Mouse (Mus musculus) neural tube, embryonic 15.5 days (tissue): Measurements from ENCODE around the gene Tmc2. TPM values are rescaled to one million over a fixed set of nuclear protein-coding genes. Genes with fewer than 3 reads are reported as not detected.
A peak's percentile ranks its signal among the peaks of the same experiment; 100 is the strongest.

Experiments used
- ATAC-seq: fragments of 200-750 bp; cut with Nextera tagmentation; 2 replicates; pipeline ENCODE4 v1.8.0; 2017; ENCODE audit warnings: mild to moderate bottlenecking, moderate TSS enrichment, moderate library complexity; ENCODE audit not compliant: low FRiP score
- H3K27ac ChIP-seq: fragments of 300-500 bp; sonication (generic); replicated peaks from 2 replicates; pipeline ENCODE4 v1.5.1; 2015; ENCODE audit warnings: mild to moderate bottlenecking, inconsistent platforms
- H3K27me3 ChIP-seq: fragments of 300-500 bp; sonication (generic); replicated peaks from 2 replicates; pipeline ENCODE4 v1.6.1; 2015; ENCODE audit warnings: inconsistent platforms
- H3K36me3 ChIP-seq: fragments of 300-500 bp; sonication (generic); 2 replicates; pipeline ENCODE4 v1.6.1; 2015; ENCODE audit warnings: inconsistent platforms
- H3K4me1 ChIP-seq: fragments of 300-500 bp; sonication (generic); 2 replicates; pipeline ENCODE4 v1.6.1; 2015; ENCODE audit warnings: inconsistent platforms
- H3K4me2 ChIP-seq: fragments of 300-500 bp; sonication (generic); 2 replicates; pipeline ENCODE4 v1.6.1; 2015; ENCODE audit warnings: inconsistent platforms, mild to moderate bottlenecking, moderate library complexity
- H3K4me3 ChIP-seq: fragments of 300-500 bp; sonication (generic); replicated peaks from 2 replicates; pipeline ENCODE4 v1.5.1; 2015; ENCODE audit warnings: mild to moderate bottlenecking, inconsistent platforms
- H3K9ac ChIP-seq: fragments of 300-500 bp; sonication (generic); replicated peaks from 2 replicates; pipeline ENCODE4 v1.6.1; 2015; ENCODE audit warnings: mild to moderate bottlenecking, inconsistent platforms
- H3K9me3 ChIP-seq: fragments of 300-500 bp; sonication (generic); replicated peaks from 2 replicates; pipeline ENCODE4 v1.6.1; 2016; ENCODE audit warnings: inconsistent platforms
- WGBS: fragments of 180-500 bp; shearing (Covaris S2); methylation state at CpG from one replicate; pipeline ENCODE4 v1.1.7; 2015; ENCODE audit warnings: mixed read lengths; 5-methylcytosine and 5-hydroxymethylcytosine counted together
- polyA plus RNA-seq: library from polyadenylated mRNA; unstranded; fragments of >200 nt; fragmentation: Nextera tagmentation; extraction: Ambion mirVana; gene quantifications from 2 replicates; pipeline ENCODE4 v1.2.1, GENCODE M21; 2015

Tmc2 gene
- polyA plus RNA-seq, 1 experiment from 2014 or later: not detected

DNA sequence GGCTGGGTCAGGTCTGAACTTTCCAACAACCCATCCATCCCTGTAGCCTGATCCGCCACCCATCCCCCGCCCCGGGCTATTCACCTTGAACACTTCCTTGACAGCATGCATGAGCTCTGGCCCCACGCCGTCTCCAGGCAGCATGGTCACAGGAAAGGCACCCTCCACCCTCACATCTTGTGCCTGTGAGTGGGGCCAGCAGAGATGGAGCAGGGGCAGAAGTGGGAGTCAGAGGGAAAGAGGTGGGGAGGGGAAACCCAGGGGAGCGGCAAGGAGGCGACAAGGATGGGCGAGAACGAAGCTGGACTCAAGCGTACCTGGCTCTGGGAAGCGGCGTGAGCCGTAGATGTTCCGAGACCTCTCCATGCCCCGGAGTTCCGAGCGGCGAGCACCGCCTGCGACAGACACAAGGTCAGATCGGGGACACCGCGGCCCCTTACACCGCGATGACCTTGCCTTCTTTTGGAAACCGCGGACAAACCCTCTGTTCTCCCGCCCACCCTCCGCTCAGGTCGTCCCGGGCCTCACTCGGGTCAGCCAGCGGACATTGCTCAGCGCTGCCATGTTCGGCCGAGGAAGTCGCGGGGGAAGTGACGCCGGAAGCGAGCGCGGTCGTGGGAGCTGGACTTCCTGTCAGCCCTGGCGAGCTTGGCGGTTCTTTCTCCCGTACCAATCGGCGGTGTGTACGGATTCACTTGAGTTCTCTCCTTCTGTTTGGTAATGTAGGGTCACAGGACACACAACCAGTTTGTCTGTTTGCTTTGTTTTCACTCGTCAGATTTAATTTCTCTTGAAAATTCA, 89.1 kb downstream of the Tmc2 start, which contains the start of gene Idh3b:
Gene Idh3b, minus strand, starts transcription at position 694 of the 801 bp plus-strand sequence.
- WGBS: 1% methylated on average over 51 of the region's 51 CpGs
- Histone ChIP-seq H3K9ac (peak within 1 kb of the TSS; percentile 80), H3K27me3 (no peaks in the 10 kb centered on the region), H3K4me2 (peak within 1 kb of the TSS; percentile 94), H3K36me3 (peaks cover 27% of the 10 kb centered on the region), H3K4me3 (peak within 1 kb of the TSS; percentile 88), H3K27ac (peak within 1 kb of the TSS; percentile 81), H3K4me1 (peaks cover 24% of the 10 kb centered on the region), H3K9me3 (no peaks in the 10 kb centered on the region)
- ATAC-seq: peak; percentile 91

DNA sequence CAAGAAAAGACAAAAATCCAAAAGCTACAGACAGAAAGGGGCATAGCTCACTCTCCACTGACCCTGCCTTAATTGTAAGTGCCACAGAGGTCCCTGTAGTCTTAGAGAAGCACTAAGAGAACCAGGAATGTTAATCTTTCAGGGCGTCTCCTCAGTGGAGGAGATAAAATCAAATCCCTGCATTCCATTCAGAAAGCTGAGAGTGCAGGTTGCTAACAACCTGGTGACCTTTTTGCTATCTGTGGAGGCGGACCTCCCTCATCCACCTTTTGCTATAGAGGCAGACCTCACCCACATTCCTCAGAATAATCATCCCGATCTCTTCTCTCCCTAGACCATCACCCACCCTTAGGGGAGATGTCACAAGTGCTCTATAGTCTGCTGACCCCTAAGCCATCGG, 94.1 kb downstream of the Tmc2 start:
- WGBS: 67% methylated on average over 4 of the region's 4 CpGs

GRCm38 (mm10) chr2:130291434-130291833, 96.4 kb downstream of the Tmc2 start:
- Histone ChIP-seq H3K4me1 (peaks cover 36% of the 10 kb centered on the region), H3K4me2 (peak overlapping the region; percentile 39), H3K9ac (no peak overlapping the region), H3K27ac (no peak overlapping the region), H3K27me3 (0 out of 2 replicates have a peak, but pooled peaks cover 4% of the 10 kb centered on the region), H3K9me3 (no peaks in the 10 kb centered on the region), H3K4me3 (no peak overlapping the region), H3K36me3 (no peaks in the 10 kb centered on the region)
- 12% methylated on average over 8 of the region's 8 CpGs for WGBS
- ATAC-seq: peak; percentile 48; the same call in 1 of the 2 replicates

More for the DNA sequence above, 94.1 kb downstream of the Tmc2 start:
- Histone ChIP-seq H3K27me3 (0 out of 2 replicates have a peak, but pooled peaks cover 4% of the 10 kb centered on the region), H3K4me1 (peaks cover 30% of the 10 kb centered on the region), H3K9ac (no peak overlapping the region), H3K4me2 (no peak overlapping the region), H3K36me3 (no peaks in the 10 kb centered on the region), H3K9me3 (no peaks in the 10 kb centered on the region), H3K4me3 (no peak overlapping the region), H3K27ac (no peak overlapping the region)
- ATAC-seq: no peak

DNA sequence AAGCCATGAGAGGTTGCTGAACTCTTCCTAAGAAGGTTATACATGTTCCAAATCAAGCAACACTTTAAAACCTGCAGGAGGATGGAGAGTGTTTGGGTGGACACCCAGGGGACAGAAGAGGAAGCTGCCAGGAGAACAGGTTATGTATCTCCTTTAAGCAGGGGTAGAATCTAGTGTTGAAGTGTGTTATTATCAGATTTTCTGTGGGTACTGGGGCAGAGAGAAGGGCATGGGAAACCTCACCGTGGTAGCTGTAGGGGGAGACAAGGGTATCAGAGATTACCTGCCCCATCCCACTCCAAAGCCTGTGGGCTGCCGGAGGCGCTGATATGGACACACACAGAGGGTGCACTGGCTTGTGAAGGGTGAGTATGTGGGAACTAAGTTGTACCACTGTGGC, 98.0 kb downstream of the Tmc2 start:
- 0 out of 2 replicates have a peak, but pooled peaks cover 4% of the 10 kb centered on the region for H3K27me3 ChIP-seq
- WGBS: 58% methylated on average over 3 of the region's 3 CpGs
- H3K36me3 ChIP-seq: no peaks in the 10 kb centered on the region
- no peaks in the 10 kb centered on the region for H3K9me3 ChIP-seq
- peaks cover 48% of the 10 kb centered on the region for H3K4me1 ChIP-seq
- ATAC-seq: no peak
- H3K4me2 ChIP-seq: no peak overlapping the region
- H3K4me3 ChIP-seq: no peak overlapping the region
- no peak overlapping the region for H3K27ac ChIP-seq
- H3K9ac ChIP-seq: no peak overlapping the region

DNA sequence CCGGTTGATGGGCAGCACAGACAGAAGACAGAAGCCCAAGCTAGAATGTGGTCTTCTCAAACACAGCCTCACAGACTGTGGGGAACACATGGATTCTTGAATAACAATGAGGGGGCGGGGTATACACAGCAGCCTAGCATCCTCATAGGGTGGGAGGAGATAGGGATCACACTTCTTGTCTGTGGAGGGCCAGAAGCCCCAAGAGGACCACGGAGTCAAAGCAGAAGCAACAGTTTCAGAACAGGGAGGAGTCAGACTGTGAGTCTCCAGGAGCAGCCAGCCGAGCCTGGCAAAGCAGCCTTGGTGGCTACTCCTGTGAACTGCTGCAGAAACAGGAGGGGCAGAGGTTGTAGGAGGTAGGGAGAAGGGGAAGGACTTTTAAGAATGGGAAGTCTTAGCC, 98.5 kb downstream of the Tmc2 start:
- 13% methylated on average over 4 of the region's 4 CpGs for WGBS
- no peak overlapping the region for H3K27ac ChIP-seq
- no peak overlapping the region for H3K4me3 ChIP-seq
- peak overlapping the region; percentile 73 for H3K4me2 ChIP-seq
- no peaks in the 10 kb centered on the region for H3K9me3 ChIP-seq
- no peaks in the 10 kb centered on the region for H3K36me3 ChIP-seq
- 0 out of 2 replicates have a peak, but pooled peaks cover 4% of the 10 kb centered on the region for H3K27me3 ChIP-seq
- H3K4me1 ChIP-seq: peaks cover 48% of the 10 kb centered on the region
- H3K9ac ChIP-seq: no peak overlapping the region
- ATAC-seq: no peak

GRCm38 (mm10) chr2:130294218-130294935, 99.4 kb downstream of the Tmc2 start:
- ATAC-seq: no peak
- H3K9me3 ChIP-seq: no peaks in the 10 kb centered on the region
- peaks cover 48% of the 10 kb centered on the region for H3K4me1 ChIP-seq
- H3K27me3 ChIP-seq: 0 out of 2 replicates have a peak, but pooled peaks cover 4% of the 10 kb centered on the region
- H3K4me2 ChIP-seq: peak overlapping the region; percentile 73
- H3K27ac ChIP-seq: peak overlapping the region; percentile 83
- H3K36me3 ChIP-seq: no peaks in the 10 kb centered on the region
- peak overlapping the region; percentile 82 for H3K9ac ChIP-seq
- H3K4me3 ChIP-seq: peak overlapping the region; percentile 71
- whole genome bisulfite sequencing: 8% methylated on average over 20 of the region's 20 CpGs

- H3K4me3 ChIP-seq: peak within 1 kb of the TSS; percentile 71
- peak within 1 kb of the TSS; percentile 83 for H3K27ac ChIP-seq
- H3K9me3 ChIP-seq: no peaks in the 10 kb centered on the region
- peak; percentile 75 for ATAC-seq
- H3K36me3 ChIP-seq: no peaks in the 10 kb centered on the region
- peak within 1 kb of the TSS; percentile 73 for H3K4me2 ChIP-seq
- H3K4me1 ChIP-seq: peaks cover 48% of the 10 kb centered on the region
- under 1% methylated on average over 30 of the region's 39 CpGs for WGBS
- H3K27me3 ChIP-seq: 0 out of 2 replicates have a peak, but pooled peaks cover 4% of the 10 kb centered on the region
- peak within 1 kb of the TSS; percentile 82 for H3K9ac ChIP-seq
Observed at GRCm38 (mm10) chr2:130294936-130295277, 99.9 kb downstream of the Tmc2 start, which contains the start of gene Ebf4. Gene Ebf4 (plus strand): TSS chr2:130295169.

DNA sequence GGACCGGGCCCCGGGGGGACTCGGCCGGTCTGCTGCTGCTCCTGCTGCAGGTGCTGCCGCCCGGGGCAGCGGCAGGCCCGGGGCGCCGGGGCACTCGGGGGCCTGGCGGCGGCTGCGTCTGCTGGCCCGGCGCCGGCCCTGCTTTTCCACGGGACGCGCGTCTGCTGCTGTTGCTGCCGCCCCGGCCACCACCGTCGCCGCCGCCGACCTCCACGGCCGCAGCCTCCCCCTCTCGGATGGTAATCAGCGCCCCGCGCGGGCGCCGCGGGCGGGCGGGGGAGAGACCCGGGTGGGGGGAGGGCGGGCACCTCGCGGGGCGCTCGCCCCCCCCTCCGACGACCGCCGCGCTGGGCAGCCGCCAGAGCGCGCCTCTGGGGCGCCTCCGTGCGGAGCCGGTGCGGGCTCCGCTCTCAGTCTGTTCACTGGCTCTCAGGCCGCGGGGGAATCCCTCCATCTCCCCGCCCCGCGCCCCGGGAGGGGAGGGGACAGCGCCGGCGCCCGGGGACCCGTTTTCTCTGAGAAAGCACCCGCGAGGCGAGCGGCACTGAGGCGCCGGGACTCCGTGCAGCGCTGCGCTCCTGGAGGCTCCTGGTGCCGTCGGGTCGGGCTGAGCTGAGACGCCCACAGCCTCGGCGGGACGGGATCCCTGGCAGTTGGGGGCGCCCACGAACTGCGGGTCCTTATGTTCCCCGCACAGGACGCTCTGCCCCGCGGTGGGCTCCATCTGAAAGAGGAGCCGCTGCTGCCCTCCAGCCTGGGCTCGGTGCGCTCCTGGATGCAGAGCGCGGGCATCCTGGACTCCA, 100.5 kb downstream of the Tmc2 start:
- no peaks in the 10 kb centered on the region for H3K36me3 ChIP-seq
- H3K4me1 ChIP-seq: peaks cover 48% of the 10 kb centered on the region
- peak overlapping the region; percentile 73 for H3K4me2 ChIP-seq
- peak; percentile 74 for ATAC-seq
- 0 out of 2 replicates have a peak, but pooled peaks cover 4% of the 10 kb centered on the region for H3K27me3 ChIP-seq
- no peaks in the 10 kb centered on the region for H3K9me3 ChIP-seq
- under 1% methylated on average over 61 of the region's 99 CpGs for WGBS
- H3K4me3 ChIP-seq: peak overlapping the region; percentile 71
- H3K27ac ChIP-seq: peak overlapping the region; percentile 83
- peak overlapping the region; percentile 82 for H3K9ac ChIP-seq

DNA sequence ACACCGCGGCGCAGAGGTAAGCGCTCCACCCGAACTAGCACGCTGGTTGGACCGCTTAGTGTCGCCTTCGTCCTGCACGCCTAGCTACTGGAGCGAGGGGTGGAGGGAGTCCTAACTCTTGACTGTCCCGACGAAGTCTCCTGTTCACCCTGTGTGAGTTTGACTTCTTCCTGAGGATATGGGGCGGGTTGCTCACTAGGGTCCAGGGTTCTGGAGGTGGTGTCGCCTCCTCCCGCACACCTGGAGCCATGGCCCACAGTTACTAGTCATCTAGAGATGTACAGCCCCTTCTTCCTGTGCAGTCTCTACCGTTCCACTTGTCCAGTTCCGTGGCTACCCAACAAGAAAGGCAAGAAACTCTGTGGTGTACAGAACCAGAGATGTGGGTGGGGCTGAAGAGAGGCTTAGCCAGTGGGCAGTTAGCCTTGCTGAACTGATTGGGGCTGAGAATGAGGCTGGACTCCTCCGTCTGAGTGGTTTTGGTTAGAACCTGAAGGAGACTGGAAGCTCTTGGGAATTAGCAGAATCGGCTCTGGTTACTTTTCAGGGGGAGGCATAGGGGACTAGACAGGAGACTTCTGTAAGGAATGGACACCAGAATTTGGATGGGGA, 101.2 kb downstream of the Tmc2 start:
- H3K9ac ChIP-seq: peak overlapping the region; percentile 82
- H3K9me3 ChIP-seq: no peaks in the 10 kb centered on the region
- no peaks in the 10 kb centered on the region for H3K36me3 ChIP-seq
- no peak overlapping the region for H3K27ac ChIP-seq
- peak; percentile 33 for ATAC-seq
- H3K4me1 ChIP-seq: peaks cover 44% of the 10 kb centered on the region
- WGBS: 5% methylated on average over 20 of the region's 20 CpGs
- H3K4me2 ChIP-seq: peak overlapping the region; percentile 73
- peak overlapping the region; percentile 71 for H3K4me3 ChIP-seq
- H3K27me3 ChIP-seq: 0 out of 2 replicates have a peak, but pooled peaks cover 4% of the 10 kb centered on the region

DNA sequence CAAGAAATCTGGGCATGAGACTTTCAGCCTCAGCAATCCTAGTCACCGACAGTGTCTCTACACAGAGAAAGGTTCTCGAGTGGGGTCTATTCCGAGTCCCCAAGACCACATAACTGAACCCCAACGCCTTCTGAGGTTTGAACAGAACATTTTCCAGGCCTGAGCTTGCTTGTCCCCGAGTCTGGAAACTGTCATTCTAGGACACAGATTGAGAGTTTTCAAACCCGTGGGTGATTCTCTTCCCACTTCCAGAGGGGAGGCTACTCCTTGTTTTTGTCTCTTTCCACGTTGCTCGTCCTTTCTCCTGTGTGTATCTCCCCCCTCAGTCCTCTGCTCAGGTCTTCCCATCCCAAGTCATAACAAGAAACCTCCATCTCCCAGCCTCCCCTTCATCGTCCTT, 102.6 kb downstream of the Tmc2 start:
- ATAC-seq: no peak
- Histone ChIP-seq H3K27me3 (0 out of 2 replicates have a peak, but pooled peaks cover 4% of the 10 kb centered on the region), H3K9me3 (no peaks in the 10 kb centered on the region), H3K36me3 (no peaks in the 10 kb centered on the region), H3K4me1 (peaks cover 38% of the 10 kb centered on the region), H3K4me3 (no peak overlapping the region), H3K4me2 (no peak overlapping the region), H3K9ac (no peak overlapping the region), H3K27ac (no peak overlapping the region)
- WGBS: 83% methylated on average over 9 of the region's 9 CpGs

DNA sequence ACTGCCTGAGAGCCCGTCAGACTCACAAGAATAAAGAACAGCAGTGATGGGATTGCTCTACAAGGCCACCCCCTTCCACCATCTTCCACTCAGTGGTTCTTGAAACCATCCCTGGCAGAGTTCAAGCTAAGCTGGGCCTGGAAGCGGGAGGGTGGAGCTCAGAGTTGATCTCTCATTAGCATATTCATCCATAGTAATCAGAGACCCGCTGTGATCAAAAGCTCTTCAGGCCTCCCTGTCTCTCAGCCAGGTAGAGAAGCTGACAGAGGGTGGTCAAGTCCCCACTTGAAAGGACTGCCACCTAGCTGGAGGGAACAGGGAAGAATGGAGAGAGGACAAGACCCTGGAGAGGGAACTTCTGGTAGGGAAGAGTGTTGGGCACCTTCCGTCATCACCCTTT, 108.0 kb downstream of the Tmc2 start:
- 61% methylated on average over 4 of the region's 4 CpGs for WGBS
- Histone ChIP-seq H3K9ac (no peak overlapping the region), H3K4me1 (no peaks in the 10 kb centered on the region), H3K27me3 (no peaks in the 10 kb centered on the region), H3K4me2 (no peak overlapping the region), H3K27ac (no peak overlapping the region), H3K4me3 (no peak overlapping the region), H3K9me3 (no peaks in the 10 kb centered on the region), H3K36me3 (peaks cover 9% of the 10 kb centered on the region)
- ATAC-seq: no peak
